Mouse (Mus musculus) cerebellum, adult 2 months (tissue): Measurements from ENCODE around the gene Phf11b.
"Not testable (repeated sequence)": the region's sequence is repeated elsewhere in the genome, so short reads cannot be mapped to it uniquely, and the experiment has no call there.

Source experiments
- CTCF ChIP-seq: fragments of 200-500 bp; IDR thresholded peaks from 2 replicates; pipeline ENCODE4 v1.5.1; 2011; ENCODE audit warnings: low read depth, mild to moderate bottlenecking, control low read depth, low read length, moderate library complexity, borderline replicate concordance; ENCODE audit not compliant: insufficient read depth
- POLR2A ChIP-seq: fragments of 200-500 bp; IDR thresholded peaks from 2 replicates; pipeline ENCODE4 v1.6.1; 2011; ENCODE audit warnings: low read length, control low read depth, borderline replicate concordance; ENCODE audit not compliant: insufficient read depth

DNA sequence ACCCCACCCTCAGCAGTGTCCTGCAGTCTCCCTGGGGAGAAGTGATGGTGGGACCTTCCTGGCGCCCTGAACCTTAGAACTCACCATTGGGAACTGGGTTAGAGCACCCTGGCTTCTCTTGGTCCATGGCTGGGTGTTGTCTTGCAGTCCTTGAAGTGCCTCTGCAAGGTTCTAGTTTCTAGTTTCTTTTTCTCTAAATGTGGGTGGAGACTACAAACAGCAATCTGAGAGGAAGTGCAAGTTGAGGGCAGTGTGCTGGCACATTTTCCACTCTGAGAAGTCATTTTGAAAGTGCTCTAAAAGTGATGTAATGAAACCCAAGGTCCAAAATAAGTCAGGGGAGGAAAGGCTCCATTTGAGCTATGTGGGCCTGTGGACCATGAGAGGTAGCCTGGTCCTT lies at the start of gene Phf11b:
- not testable (repeated sequence) for TF ChIP-seq CTCF, POLR2A
